Mouse (Mus musculus) liver, adult 2 months (tissue): ENCODE measurements around the gene T2. TPM values are rescaled to one million over a fixed set of nuclear protein-coding genes. Genes with fewer than 3 reads are reported as not detected.

Experiments used
- DNase-seq: peaks from one replicate; pipeline ENCODE4 v3.0.0-alpha.2; 2011; ENCODE audit warnings: low read depth, low spot score; ENCODE audit errors: extremely low read depth
- H3K27ac ChIP-seq: fragments of 200-500 bp; replicated peaks from 2 replicates; pipeline ENCODE4 v1.5.1; 2012; ENCODE audit warnings: low read depth, mild to moderate bottlenecking, control low read depth, inconsistent platforms, low read length; ENCODE audit not compliant: insufficient read depth
- H3K27me3 ChIP-seq: fragments of 200-500 bp; 2 replicates; pipeline ENCODE4 v1.6.1; 2012; ENCODE audit warnings: mild to moderate bottlenecking, moderate library complexity, low read length, inconsistent platforms; ENCODE audit not compliant: control insufficient read depth, insufficient read depth
- H3K36me3 ChIP-seq: fragments of 200-500 bp; 2 replicates; pipeline ENCODE4 v1.6.1; 2012; ENCODE audit warnings: low read length, inconsistent platforms; ENCODE audit not compliant: control insufficient read depth, insufficient read depth
- H3K4me1 ChIP-seq: fragments of 200-500 bp; 2 replicates; pipeline ENCODE4 v1.6.1; 2011; ENCODE audit warnings: low read length; ENCODE audit not compliant: control insufficient read depth, insufficient read depth
- H3K4me3 ChIP-seq: fragments of 200-500 bp; 2 replicates; pipeline ENCODE4 v1.5.1; 2011; ENCODE audit warnings: low read depth, mild to moderate bottlenecking, control low read depth, low read length, moderate library complexity; ENCODE audit not compliant: insufficient read depth
- H3K79me2 ChIP-seq: fragments of 200-500 bp; 2 replicates; pipeline ENCODE4 v1.6.1; 2012; ENCODE audit warnings: inconsistent platforms, mild to moderate bottlenecking, low read length, moderate library complexity; ENCODE audit not compliant: control insufficient read depth, insufficient read depth
- H3K9ac ChIP-seq: fragments of 200-500 bp; 2 replicates; pipeline ENCODE4 v1.6.1; 2012; ENCODE audit warnings: low read depth, mild to moderate bottlenecking, control low read depth, inconsistent platforms, low read length
- CTCF ChIP-seq: fragments of 200-500 bp; IDR thresholded peaks from 2 replicates; pipeline ENCODE4 v1.5.1; 2011; ENCODE audit warnings: low read depth, low read length, control low read depth
- POLR2A ChIP-seq: fragments of 200-500 bp; IDR thresholded peaks from 2 replicates; pipeline ENCODE4 v1.6.1; 2011; ENCODE audit warnings: low read length, control low read depth; ENCODE audit not compliant: insufficient read depth; ENCODE audit errors: extremely low read depth
- WGBS: fragments of 180-500 bp; shearing (Covaris S2); methylation state at CpG from one replicate; pipeline ENCODE4 v1.1.7; 2018; 5-methylcytosine and 5-hydroxymethylcytosine counted together
- polyA plus RNA-seq: library from polyadenylated mRNA; depleted of rRNA; stranded (reverse); fragments of >200 nt; gene quantifications from 2 replicates; pipeline ENCODE4 v1.2.3, GENCODE M21; 2012
- total RNA-seq: library from RNA; depleted of rRNA; stranded (reverse); fragments of >200 nt; gene quantifications from 2 replicates; pipeline ENCODE4 v1.2.3, GENCODE M21; 2014

Gene T2
- total and polyA plus RNA-seq, 2 experiments: not detected

DNA sequence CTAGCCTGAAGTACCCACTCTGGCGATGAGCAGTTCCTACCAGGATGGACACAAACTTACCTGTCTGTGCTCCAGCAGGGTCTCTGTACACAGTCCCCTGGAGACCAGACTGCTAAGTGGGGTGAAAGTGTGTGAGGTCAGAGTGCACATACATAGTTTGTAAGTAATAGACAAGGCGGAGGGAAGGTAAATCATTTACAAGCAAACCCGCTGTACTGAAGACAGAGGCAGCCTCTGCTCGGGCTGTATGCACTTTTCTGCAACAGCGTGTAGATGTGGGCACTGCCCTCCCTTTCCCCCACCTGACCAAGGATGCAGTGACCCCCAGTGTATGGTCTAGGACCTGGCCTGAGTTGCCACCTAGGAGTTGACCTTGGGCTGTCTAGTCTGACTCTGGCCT is 57.9 kb downstream of the T2 start:
- H3K27me3 ChIP-seq: 0 out of 2 replicates have a peak, but pooled peaks cover 2% of the 10 kb centered on the region
- H3K9ac ChIP-seq: no peak overlapping the region
- no peak overlapping the region for H3K4me3 ChIP-seq
- no peaks in the 10 kb centered on the region for H3K4me1 ChIP-seq
- no peak for DNase-seq
- no peak overlapping the region for H3K27ac ChIP-seq
- H3K79me2 ChIP-seq: no peaks in the 10 kb centered on the region
- no peaks in the 10 kb centered on the region for H3K36me3 ChIP-seq
- TF ChIP-seq CTCF (no peak), POLR2A (no peak)
- 38% methylated on average over 5 of the region's 5 CpGs for WGBS

DNA sequence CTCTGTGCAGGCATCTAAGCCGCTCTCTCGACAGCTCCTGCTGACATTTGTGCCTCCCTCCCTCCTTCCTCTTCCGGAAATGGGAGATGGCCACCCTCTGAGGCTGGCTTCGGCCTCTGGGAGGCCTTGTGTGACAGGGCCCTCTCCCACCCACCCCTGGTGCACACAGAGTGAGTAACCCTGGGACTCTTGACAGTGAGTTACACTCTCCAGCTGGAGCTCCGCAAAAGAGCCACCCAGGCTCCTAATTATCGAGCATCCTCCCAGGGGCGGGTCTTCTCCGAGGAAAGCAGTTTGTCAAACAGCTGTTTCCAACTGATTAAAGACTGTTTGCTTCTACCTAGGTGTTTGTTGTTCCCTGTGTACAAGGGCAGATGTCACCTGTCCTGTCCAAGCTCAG is 59.7 kb downstream of the T2 start:
- Histone ChIP-seq H3K27ac (no peak overlapping the region), H3K4me3 (no peak overlapping the region), H3K36me3 (no peaks in the 10 kb centered on the region), H3K9ac (no peak overlapping the region), H3K79me2 (no peaks in the 10 kb centered on the region), H3K4me1 (peaks cover 5% of the 10 kb centered on the region; the same call in 1 of the 2 replicates), H3K27me3 (no peaks in the 10 kb centered on the region)
- TF ChIP-seq POLR2A (no peak), CTCF (no peak)
- 65% methylated on average over 8 of the region's 8 CpGs for WGBS
- DNase-seq: no peak

- 35% methylated on average over 8 of the region's 8 CpGs for WGBS
- DNase-seq: no peak
- Histone ChIP-seq H3K36me3 (no peaks in the 10 kb centered on the region), H3K79me2 (no peaks in the 10 kb centered on the region), H3K27me3 (no peaks in the 10 kb centered on the region), H3K4me1 (peaks cover 5% of the 10 kb centered on the region; the same call in 1 of the 2 replicates), H3K4me3 (no peak overlapping the region), H3K27ac (no peak overlapping the region), H3K9ac (no peak overlapping the region)
- no peak for TF ChIP-seq CTCF
- no peak for TF ChIP-seq POLR2A
These were observed 61.1 kb downstream of the T2 start for GRCm38 (mm10) chr17:8416865-8417264.

GRCm38 (mm10) chr17:8420739-8421138 is 64.9 kb downstream of the T2 start:
- 78% methylated on average over 1 of the region's 1 CpGs for WGBS

GRCm38 (mm10) chr17:8421517-8421916 is 65.7 kb downstream of the T2 start:
- H3K27ac ChIP-seq: no peak overlapping the region
- 39% methylated on average over 5 of the region's 5 CpGs for WGBS
- no peak for DNase-seq
- no peaks in the 10 kb centered on the region for H3K79me2 ChIP-seq
- H3K4me1 ChIP-seq: peaks cover 5% of the 10 kb centered on the region; the same call in 1 of the 2 replicates
- TF ChIP-seq POLR2A: no peak
- no peak for TF ChIP-seq CTCF
- H3K4me3 ChIP-seq: no peak overlapping the region
- H3K36me3 ChIP-seq: no peaks in the 10 kb centered on the region
- no peaks in the 10 kb centered on the region for H3K27me3 ChIP-seq
- no peak overlapping the region for H3K9ac ChIP-seq

More at GRCm38 (mm10) chr17:8420739-8421138, 64.9 kb downstream of the T2 start:
- Histone ChIP-seq H3K36me3 (no peaks in the 10 kb centered on the region), H3K9ac (no peak overlapping the region), H3K79me2 (no peaks in the 10 kb centered on the region), H3K27ac (no peak overlapping the region), H3K4me1 (peaks cover 5% of the 10 kb centered on the region; the same call in 1 of the 2 replicates), H3K27me3 (no peaks in the 10 kb centered on the region), H3K4me3 (no peak overlapping the region)
- DNase-seq: no peak
- peak; percentile 11; the same call in 1 of the 2 replicates for TF ChIP-seq CTCF
- TF ChIP-seq POLR2A: no peak

GRCm38 (mm10) chr17:8423283-8423682 is 67.5 kb downstream of the T2 start:
- H3K4me3 ChIP-seq: no peak overlapping the region
- H3K9ac ChIP-seq: no peak overlapping the region
- no peaks in the 10 kb centered on the region for H3K36me3 ChIP-seq
- H3K27ac ChIP-seq: no peak overlapping the region
- TF ChIP-seq CTCF (peak; percentile 76), POLR2A (no peak)
- no peaks in the 10 kb centered on the region for H3K79me2 ChIP-seq
- no peaks in the 10 kb centered on the region for H3K27me3 ChIP-seq
- DNase-seq: peak; percentile 7
- WGBS: 52% methylated on average over 2 of the region's 2 CpGs
- H3K4me1 ChIP-seq: peaks cover 5% of the 10 kb centered on the region; the same call in 1 of the 2 replicates
